In the genomic region with DNA sequence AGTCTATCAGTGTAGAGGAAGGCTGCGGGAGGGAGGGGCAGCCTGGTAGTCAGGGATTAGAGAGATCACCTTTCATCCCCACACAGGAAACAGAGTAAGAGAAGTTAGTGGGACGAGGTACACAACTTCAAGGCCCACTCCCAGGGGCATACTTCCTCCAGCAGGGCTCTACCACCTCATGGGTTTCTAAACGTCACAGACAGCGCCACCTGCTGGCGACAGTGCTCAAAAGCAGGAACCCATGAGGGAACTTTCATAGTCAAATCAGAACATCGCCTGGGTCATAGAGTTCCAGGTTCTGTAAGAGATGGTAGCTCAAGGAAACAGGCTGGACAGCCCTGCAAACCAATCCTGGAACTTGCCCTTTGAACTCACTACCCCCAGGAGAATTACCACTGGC, we compare ENCODE assay signal across 9 mouse cellular contexts. TPM values are rescaled to one million over a fixed set of nuclear protein-coding genes. Genes with fewer than 3 reads are reported as not detected.
DNase-seq lines count a peak whose midpoint lies in the region; ATAC-seq lines count a peak whose summit lies in the region.
"Had no signal": no experiment of that assay in that cellular context is flagged by ENCODE, and none has a peak within 500 bp of the region (broad histone marks: within the 10 kb centered on the region; RNA-seq: fewer than 3 reads in every experiment).

No protein-coding gene starts in this region.

- no peaks in the 10 kb centered on the region for H3K9me3 ChIP-seq in limb, embryonic 11.5 days (ENCODE audit: control insufficient read depth, low read length)
- no peaks in the 10 kb centered on the region for H3K9me3 ChIP-seq in limb, embryonic 10.5 days (replicated peaks)

- no peak overlapping the region for H3K4me2 ChIP-seq in limb, embryonic 11.5 days (ENCODE audit: low read depth, severe bottlenecking)

- no peak overlapping the region for H3K4me3 ChIP-seq in limb, embryonic 11.5 days (ENCODE audit: low read depth, low read length)
- H3K4me3 ChIP-seq in limb, embryonic 10.5 days: no peak overlapping the region

- no peak for ATAC-seq in limb, embryonic 11.5 days (ENCODE audit: insufficient number of reproducible peaks, low FRiP score, low TSS enrichment, low read depth)
- peak; percentile 57 for ATAC-seq in megakaryocyte progenitor cell, adult 5-6 weeks (replicated peaks; ENCODE audit: poor library complexity)

- H3K27ac ChIP-seq in limb, embryonic 11.5 days (replicated peaks; ENCODE audit: low read depth, low read length): no peak overlapping the region
- H3K27ac ChIP-seq in limb, embryonic 10.5 days: no peak overlapping the region

- no peaks in the 10 kb centered on the region for H3K4me1 ChIP-seq in limb, embryonic 11.5 days (ENCODE audit: control insufficient read depth, insufficient read depth, low read length)
- peaks cover 5% of the 10 kb centered on the region for H3K4me1 ChIP-seq in limb, embryonic 10.5 days

- peak; percentile 40 for DNase-seq in limb, embryonic 11.5 days (ENCODE audit: low spot score)
- DNase-seq in limb, embryonic 10.5 days (ENCODE audit: low spot score): no peak
- DNase-seq in MEL-GATA-1-ER (ENCODE audit: extremely low read depth, low read depth): peak; percentile 29
- peak; percentile 11 for DNase-seq in c-Kit-positive CD71-positive TER-119-negative erythroid progenitor cells, embryonic 14.5 days (ENCODE audit: low read depth)
- DNase-seq in urinary bladder, postnatal 14 days (ENCODE audit: low spot score): no peak
- no peak for DNase-seq in heart, adult 18-20 months
- no peak for DNase-seq in right cerebral cortex, adult 18-20 months

- no peak overlapping the region for H3K9ac ChIP-seq in limb, embryonic 11.5 days (ENCODE audit: low read length)

- H3K27me3 ChIP-seq in limb, embryonic 11.5 days (ENCODE audit: control insufficient read depth, insufficient read depth, low read length): no peaks in the 10 kb centered on the region
- H3K27me3 ChIP-seq in limb, embryonic 10.5 days (ENCODE audit: low read depth, poor library complexity, severe bottlenecking): no peaks in the 10 kb centered on the region

- H3K36me3 ChIP-seq in limb, embryonic 11.5 days (ENCODE audit: control insufficient read depth, insufficient read depth, low read length): no peaks in the 10 kb centered on the region
- no peaks in the 10 kb centered on the region for H3K36me3 ChIP-seq in limb, embryonic 10.5 days

- WGBS in limb, embryonic 11.5 days: 49% methylated on average over 6 of the region's 6 CpGs
- 47% methylated on average over 6 of the region's 6 CpGs for WGBS in limb, embryonic 10.5 days

RNA-seq across cellular contexts. Expression of gene Uts2, which starts 6.7 kb away (rescaled TPM):
- polyA plus RNA-seq in limb, embryonic 11.5 days (2014; fragmentation: Nextera tagmentation; extraction: Ambion mirVana): not detected in 2 replicates
- not detected in 2 replicates for polyA plus RNA-seq in limb, embryonic 10.5 days (2016; fragmentation: Nextera tagmentation; extraction: Ambion mirVana)
- not detected in 2 replicates for total RNA-seq in megakaryocyte progenitor cell, adult 5-6 weeks (2015)
- total RNA-seq in megakaryocyte progenitor cell, adult 5-6 weeks (2017): not detected in 2 replicates
- not detected for total RNA-seq in heart, adult 18-20 months (2021)
- polyA plus RNA-seq: liver, embryonic 16.5 days had no signal

RNA-seq across cellular contexts. Expression of gene Per3, which starts 54.3 kb away (rescaled TPM):
- polyA plus RNA-seq in limb, embryonic 11.5 days (2014; fragmentation: Nextera tagmentation; extraction: Ambion mirVana): 6.7 and 7.5 TPM in 2 replicates
- polyA plus RNA-seq in limb, embryonic 10.5 days (2016; fragmentation: Nextera tagmentation; extraction: Ambion mirVana): 4.7 and 7.0 TPM in 2 replicates
- 8.7 and 12.5 TPM in 2 replicates for total RNA-seq in megakaryocyte progenitor cell, adult 5-6 weeks (2015)
- total RNA-seq in megakaryocyte progenitor cell, adult 5-6 weeks (2017): 10.4 and 11.6 TPM in 2 replicates
- total RNA-seq in heart, adult 18-20 months (2021): 1 to 10 TPM; 3.3 to 3.6 TPM

Comparison
In these comparisons a context has a peak if more than half of its experiments do, and no peak if none do; other contexts are left out.
1. DNase-seq: peak in limb, embryonic 11.5 days (single experiment), MEL-GATA-1-ER (single experiment) and c-Kit-positive CD71-positive TER-119-negative erythroid progenitor cells, embryonic 14.5 days (single experiment); none in limb, embryonic 10.5 days (single experiment), urinary bladder, postnatal 14 days (single experiment), heart, adult 18-20 months (0 of 2) and right cerebral cortex, adult 18-20 months (single experiment).